Mouse (Mus musculus) liver, adult 2 months (tissue): ENCODE measurements around the gene Metrn. TPM values are rescaled to one million over a fixed set of nuclear protein-coding genes. Genes with fewer than 3 reads are reported as not detected.

ENCODE experiments used
- DNase-seq: peaks from one replicate; pipeline ENCODE4 v3.0.0-alpha.2; 2011; ENCODE audit warnings: low read depth, low spot score; ENCODE audit errors: extremely low read depth
- H3K27ac ChIP-seq: fragments of 200-500 bp; replicated peaks from 2 replicates; pipeline ENCODE4 v1.5.1; 2012; ENCODE audit warnings: low read depth, mild to moderate bottlenecking, control low read depth, inconsistent platforms, low read length; ENCODE audit not compliant: insufficient read depth
- H3K27me3 ChIP-seq: fragments of 200-500 bp; 2 replicates; pipeline ENCODE4 v1.6.1; 2012; ENCODE audit warnings: mild to moderate bottlenecking, moderate library complexity, low read length, inconsistent platforms; ENCODE audit not compliant: control insufficient read depth, insufficient read depth
- H3K36me3 ChIP-seq: fragments of 200-500 bp; 2 replicates; pipeline ENCODE4 v1.6.1; 2012; ENCODE audit warnings: low read length, inconsistent platforms; ENCODE audit not compliant: control insufficient read depth, insufficient read depth
- H3K4me1 ChIP-seq: fragments of 200-500 bp; 2 replicates; pipeline ENCODE4 v1.6.1; 2011; ENCODE audit warnings: low read length; ENCODE audit not compliant: control insufficient read depth, insufficient read depth
- H3K4me3 ChIP-seq: fragments of 200-500 bp; 2 replicates; pipeline ENCODE4 v1.5.1; 2011; ENCODE audit warnings: low read depth, mild to moderate bottlenecking, control low read depth, low read length, moderate library complexity; ENCODE audit not compliant: insufficient read depth
- H3K79me2 ChIP-seq: fragments of 200-500 bp; 2 replicates; pipeline ENCODE4 v1.6.1; 2012; ENCODE audit warnings: inconsistent platforms, mild to moderate bottlenecking, low read length, moderate library complexity; ENCODE audit not compliant: control insufficient read depth, insufficient read depth
- H3K9ac ChIP-seq: fragments of 200-500 bp; 2 replicates; pipeline ENCODE4 v1.6.1; 2012; ENCODE audit warnings: low read depth, mild to moderate bottlenecking, control low read depth, inconsistent platforms, low read length
- CTCF ChIP-seq: fragments of 200-500 bp; IDR thresholded peaks from 2 replicates; pipeline ENCODE4 v1.5.1; 2011; ENCODE audit warnings: low read depth, low read length, control low read depth
- POLR2A ChIP-seq: fragments of 200-500 bp; IDR thresholded peaks from 2 replicates; pipeline ENCODE4 v1.6.1; 2011; ENCODE audit warnings: low read length, control low read depth; ENCODE audit not compliant: insufficient read depth; ENCODE audit errors: extremely low read depth
- WGBS: fragments of 180-500 bp; shearing (Covaris S2); methylation state at CpG from one replicate; pipeline ENCODE4 v1.1.7; 2018; 5-methylcytosine and 5-hydroxymethylcytosine counted together
- polyA plus RNA-seq: library from polyadenylated mRNA; depleted of rRNA; stranded (reverse); fragments of >200 nt; gene quantifications from 2 replicates; pipeline ENCODE4 v1.2.3, GENCODE M21; 2012
- total RNA-seq: library from RNA; depleted of rRNA; stranded (reverse); fragments of >200 nt; gene quantifications from 2 replicates; pipeline ENCODE4 v1.2.3, GENCODE M21; 2014

Gene Metrn
- total and polyA plus RNA-seq, 2 experiments, result 21.6 to 22.2 TPM

GRCm38 (mm10) chr17:25773549-25774120, 23.3 kb downstream of the Metrn start, which contains the start of gene Narfl:
Narfl (plus strand) TSS chr17:25773776.
- TF ChIP-seq CTCF, result peak; percentile 95
- TF ChIP-seq POLR2A, result peak; percentile 72
- H3K27ac ChIP-seq, result 0 out of 2 replicates have a peak within 1 kb of the TSS, but pooled peaks have one; percentile 26
- DNase-seq, result peak; percentile 93
- under 1% methylated on average over 37 of the region's 37 CpGs for WGBS
- H3K79me2 ChIP-seq, result 0 out of 2 replicates have a peak, but pooled peaks cover 6% of the 10 kb centered on the region
- peaks cover 3% of the 10 kb centered on the region; the same call in 1 of the 2 replicates for H3K36me3 ChIP-seq
- H3K4me3 ChIP-seq, result peak within 1 kb of the TSS; percentile 85
- peaks cover 4% of the 10 kb centered on the region; the same call in 1 of the 2 replicates for H3K4me1 ChIP-seq
- no peaks in the 10 kb centered on the region for H3K27me3 ChIP-seq
- H3K9ac ChIP-seq, result peak within 1 kb of the TSS; percentile 84

DNA sequence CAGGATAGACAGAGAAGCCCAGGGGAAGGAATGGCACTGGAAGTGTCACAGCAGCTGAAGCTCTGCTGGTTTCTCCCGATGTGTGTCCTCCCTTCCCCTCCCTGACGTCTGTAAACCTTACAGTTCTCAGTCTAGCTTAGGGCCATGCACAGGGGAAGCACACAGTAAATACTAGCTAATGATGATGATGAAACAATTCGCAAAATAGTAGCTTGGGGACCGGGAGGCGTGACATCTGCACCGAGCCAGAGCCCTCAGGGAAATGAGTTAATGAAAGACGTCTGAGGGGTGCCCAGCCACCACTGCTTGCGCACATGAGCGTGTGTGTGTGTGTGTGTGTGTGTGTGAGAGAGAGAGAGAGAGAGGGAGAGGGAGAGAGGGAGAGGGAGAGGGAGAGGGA, 27.6 kb downstream of the Metrn start:
- no peaks in the 10 kb centered on the region for H3K36me3 ChIP-seq
- 0 out of 2 replicates have a peak, but pooled peaks cover 3% of the 10 kb centered on the region for H3K79me2 ChIP-seq
- TF ChIP-seq POLR2A (no peak), CTCF (no peak)
- no peak overlapping the region for H3K27ac ChIP-seq
- peaks cover 2% of the 10 kb centered on the region; the same call in 1 of the 2 replicates for H3K4me1 ChIP-seq
- WGBS, result 63% methylated on average over 9 of the region's 9 CpGs
- no peak for DNase-seq
- H3K4me3 ChIP-seq, result no peak overlapping the region
- no peaks in the 10 kb centered on the region for H3K27me3 ChIP-seq
- H3K9ac ChIP-seq, result no peak overlapping the region

- Histone ChIP-seq H3K79me2 (no peaks in the 10 kb centered on the region), H3K27me3 (no peaks in the 10 kb centered on the region), H3K27ac (no peak overlapping the region), H3K4me3 (no peak overlapping the region), H3K36me3 (no peaks in the 10 kb centered on the region), H3K9ac (no peak overlapping the region), H3K4me1 (no peaks in the 10 kb centered on the region)
- WGBS, result 80% methylated on average over 5 of the region's 5 CpGs
- DNase-seq, result no peak
- no peak for TF ChIP-seq POLR2A
- no peak for TF ChIP-seq CTCF
Measured at GRCm38 (mm10) chr17:25765886-25766285, 31.1 kb downstream of the Metrn start.

DNA sequence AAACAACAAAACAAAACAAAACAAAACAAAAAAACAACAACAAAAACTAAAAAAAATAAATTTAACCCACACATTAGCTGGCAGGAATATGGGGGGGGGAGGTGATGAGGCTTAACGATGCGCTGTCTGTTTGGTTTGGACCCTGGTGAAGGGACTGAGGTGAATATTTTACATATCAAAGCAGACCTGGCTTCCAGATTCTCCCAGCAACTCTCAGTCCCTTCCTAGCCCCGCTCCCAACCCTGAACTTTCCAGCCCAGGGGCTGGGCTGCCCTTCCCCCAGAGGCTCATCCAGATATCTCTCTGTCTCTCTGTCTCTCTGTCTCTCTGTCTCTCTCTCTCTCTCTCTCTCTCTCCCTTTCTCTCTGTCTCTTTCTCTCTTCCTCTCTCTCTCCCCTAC, 34.3 kb downstream of the Metrn start:
- no peak for TF ChIP-seq POLR2A
- TF ChIP-seq CTCF, result no peak
- Histone ChIP-seq H3K27me3 (no peaks in the 10 kb centered on the region), H3K27ac (no peak overlapping the region), H3K4me3 (no peak overlapping the region), H3K4me1 (no peaks in the 10 kb centered on the region), H3K9ac (no peak overlapping the region), H3K36me3 (no peaks in the 10 kb centered on the region), H3K79me2 (no peaks in the 10 kb centered on the region)
- 43% methylated on average over 3 of the region's 3 CpGs for WGBS
- no peak for DNase-seq

DNA sequence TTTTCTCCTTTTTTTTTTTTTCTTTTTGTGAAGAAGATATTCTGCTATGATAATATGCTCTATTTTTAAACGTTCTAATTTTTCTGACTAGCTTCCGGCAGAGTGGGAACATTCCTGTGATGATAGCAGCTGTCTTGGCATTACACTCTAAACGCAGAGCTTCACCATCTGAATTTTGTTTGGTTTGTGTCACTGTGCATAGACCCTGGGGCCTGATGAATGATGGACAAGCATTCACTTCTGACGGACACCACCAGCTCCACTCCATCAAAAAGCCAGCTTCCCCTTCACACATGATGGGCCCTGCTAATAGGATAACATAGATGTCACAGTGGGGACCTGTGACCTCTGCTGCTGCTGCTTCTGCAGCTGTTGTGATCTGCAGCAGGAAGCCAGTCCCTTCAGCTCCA, 35.4 kb downstream of the Metrn start:
- H3K9ac ChIP-seq, result no peak overlapping the region

DNA sequence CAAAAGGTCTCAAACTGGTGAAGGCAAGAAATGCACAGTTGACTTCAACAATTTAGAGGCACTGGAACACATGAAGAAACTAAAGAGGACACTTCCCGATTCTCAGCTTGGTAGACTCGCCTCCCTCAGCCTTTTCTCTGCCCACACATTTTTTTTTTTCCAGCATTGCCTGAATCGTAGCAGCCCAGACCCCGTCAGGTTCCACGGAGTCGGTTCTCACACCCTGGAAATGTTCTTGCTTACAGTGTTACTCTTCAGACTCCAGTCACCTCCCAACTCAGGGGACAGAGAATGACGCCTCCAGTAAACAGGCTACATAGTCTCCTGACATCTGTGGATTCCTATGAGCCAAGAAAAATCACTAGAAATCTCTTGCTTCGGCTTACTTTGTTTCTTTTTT, 36.8 kb downstream of the Metrn start:
- no peak overlapping the region for H3K4me3 ChIP-seq
- no peaks in the 10 kb centered on the region for H3K36me3 ChIP-seq
- 72% methylated on average over 8 of the region's 8 CpGs for WGBS
- H3K4me1 ChIP-seq, result no peaks in the 10 kb centered on the region
- H3K27ac ChIP-seq, result no peak overlapping the region
- H3K27me3 ChIP-seq, result no peaks in the 10 kb centered on the region
- no peak overlapping the region for H3K9ac ChIP-seq
- TF ChIP-seq CTCF (no peak), POLR2A (no peak)
- no peaks in the 10 kb centered on the region for H3K79me2 ChIP-seq
- no peak for DNase-seq

More for the DNA sequence above, 35.4 kb downstream of the Metrn start:
- Histone ChIP-seq H3K79me2 (no peaks in the 10 kb centered on the region), H3K36me3 (no peaks in the 10 kb centered on the region), H3K27me3 (no peaks in the 10 kb centered on the region), H3K4me1 (no peaks in the 10 kb centered on the region), H3K4me3 (no peak overlapping the region), H3K27ac (no peak overlapping the region)
- 40% methylated on average over 4 of the region's 4 CpGs for WGBS
- no peak for DNase-seq
- TF ChIP-seq POLR2A (no peak), CTCF (no peak)
